Mouse (Mus musculus) heart, embryonic 15.5 days (tissue): Measurements from ENCODE around the gene Kcne4. TPM values are rescaled to one million over a fixed set of nuclear protein-coding genes. Genes with fewer than 3 reads are reported as not detected.

Experiments
- ATAC-seq: fragments of 200-750 bp; cut with Nextera tagmentation; replicated peaks from 2 replicates; pipeline ENCODE4 v1.8.0; 2017; ENCODE audit warnings: low read depth, moderate TSS enrichment; ENCODE audit not compliant: insufficient number of reproducible peaks, insufficient read depth, low FRiP score
- H3K27ac ChIP-seq: fragments of 300-500 bp; sonication (generic); 2 replicates; pipeline ENCODE4 v1.5.1; 2015; ENCODE audit warnings: mild to moderate bottlenecking, inconsistent platforms
- H3K27me3 ChIP-seq: fragments of 300-500 bp; sonication (generic); 2 replicates; pipeline ENCODE4 v1.6.1; 2015; ENCODE audit warnings: inconsistent platforms
- H3K36me3 ChIP-seq: fragments of 300-500 bp; sonication (generic); 2 replicates; pipeline ENCODE4 v1.6.1; 2015; ENCODE audit warnings: mild to moderate bottlenecking, inconsistent platforms
- H3K4me1 ChIP-seq: fragments of 300-500 bp; sonication (generic); replicated peaks from 2 replicates; pipeline ENCODE4 v1.6.1; 2015; ENCODE audit warnings: inconsistent platforms
- H3K4me2 ChIP-seq: fragments of 300-500 bp; sonication (generic); 2 replicates; pipeline ENCODE4 v1.6.1; 2015; ENCODE audit warnings: inconsistent platforms, mild to moderate bottlenecking, moderate library complexity
- H3K4me3 ChIP-seq: fragments of 300-500 bp; sonication (generic); 2 replicates; pipeline ENCODE4 v1.5.1; 2015; ENCODE audit warnings: mild to moderate bottlenecking, inconsistent platforms
- H3K9ac ChIP-seq: fragments of 300-500 bp; sonication (generic); 2 replicates; pipeline ENCODE4 v1.6.1; 2015; ENCODE audit warnings: mild to moderate bottlenecking, inconsistent platforms
- H3K9me3 ChIP-seq: fragments of 300-500 bp; sonication (generic); replicated peaks from 2 replicates; pipeline ENCODE4 v1.6.1; 2016; ENCODE audit warnings: inconsistent platforms
- WGBS: fragments of 180-500 bp; shearing (Covaris S2); methylation state at CpG from one replicate; pipeline ENCODE4 v1.1.7; 2015; ENCODE audit warnings: mixed read lengths; 5-methylcytosine and 5-hydroxymethylcytosine counted together
- polyA plus RNA-seq: library from polyadenylated mRNA; unstranded; fragments of >200 nt; fragmentation: Nextera tagmentation; extraction: Ambion mirVana; gene quantifications from 2 replicates; pipeline ENCODE4 v1.2.1, GENCODE M21; 2015

Gene Kcne4
- polyA plus RNA-seq, 1 experiment from 2014 or later: 4.4 TPM

DNA sequence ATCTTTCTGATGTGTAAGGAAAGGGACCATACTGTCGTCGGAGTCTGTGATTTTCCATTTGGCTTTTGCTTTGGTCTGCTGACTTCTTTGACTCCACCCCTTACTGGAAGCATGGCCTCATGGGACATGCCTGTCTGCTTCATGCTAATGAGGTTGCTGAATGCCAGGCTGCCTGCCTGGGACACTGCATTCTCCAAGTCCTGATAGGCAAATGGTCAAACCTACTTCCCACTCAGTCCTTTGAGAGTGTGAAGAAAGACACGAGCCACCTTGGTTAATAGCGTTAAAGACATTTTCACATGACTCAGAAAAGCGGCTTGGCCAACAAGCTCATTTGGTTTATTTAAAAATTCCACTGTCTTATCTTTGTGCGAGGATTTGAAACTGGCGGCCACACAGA lies 43.5 kb downstream of the Kcne4 start:
- H3K4me2 ChIP-seq: peak overlapping the region; percentile 2; the same call in 1 of the 2 replicates
- peak; percentile 78 for ATAC-seq

DNA sequence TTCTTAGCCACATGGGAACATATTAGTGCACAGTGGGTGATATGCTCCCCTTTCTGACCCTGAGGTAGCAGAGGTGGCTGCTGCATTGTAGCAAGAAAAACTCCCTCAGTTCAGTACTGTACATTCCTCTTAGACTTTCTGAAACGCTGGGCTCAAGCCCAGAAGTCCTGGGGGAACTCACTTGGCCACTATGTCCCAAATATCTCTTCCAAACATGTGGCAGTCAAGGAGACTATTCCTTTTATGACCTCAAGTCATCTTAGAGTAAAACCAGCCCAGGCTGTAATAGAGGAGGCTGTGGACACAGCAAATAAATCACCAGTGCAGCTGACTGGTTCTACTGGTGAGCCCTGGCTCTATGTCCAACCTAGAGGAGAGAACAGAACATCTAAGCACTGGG lies 45.7 kb downstream of the Kcne4 start:
- H3K4me1 ChIP-seq: peaks cover 29% of the 10 kb centered on the region
- H3K27me3 ChIP-seq: no peaks in the 10 kb centered on the region
- H3K9me3 ChIP-seq: no peaks in the 10 kb centered on the region
- WGBS: 56% methylated on average over 1 of the region's 1 CpGs
- no peak overlapping the region for H3K9ac ChIP-seq
- H3K4me2 ChIP-seq: no peak overlapping the region
- no peak overlapping the region for H3K27ac ChIP-seq
- H3K36me3 ChIP-seq: no peaks in the 10 kb centered on the region
- H3K4me3 ChIP-seq: no peak overlapping the region
- ATAC-seq: no peak

More for the DNA sequence above, 43.5 kb downstream of the Kcne4 start:
- H3K27ac ChIP-seq: peak overlapping the region; percentile 68
- no peaks in the 10 kb centered on the region for H3K27me3 ChIP-seq
- no peaks in the 10 kb centered on the region for H3K9me3 ChIP-seq
- no peak overlapping the region for H3K9ac ChIP-seq
- WGBS: 33% methylated on average over 7 of the region's 7 CpGs
- no peak overlapping the region for H3K4me3 ChIP-seq
- H3K36me3 ChIP-seq: no peaks in the 10 kb centered on the region
- peaks cover 23% of the 10 kb centered on the region for H3K4me1 ChIP-seq

DNA sequence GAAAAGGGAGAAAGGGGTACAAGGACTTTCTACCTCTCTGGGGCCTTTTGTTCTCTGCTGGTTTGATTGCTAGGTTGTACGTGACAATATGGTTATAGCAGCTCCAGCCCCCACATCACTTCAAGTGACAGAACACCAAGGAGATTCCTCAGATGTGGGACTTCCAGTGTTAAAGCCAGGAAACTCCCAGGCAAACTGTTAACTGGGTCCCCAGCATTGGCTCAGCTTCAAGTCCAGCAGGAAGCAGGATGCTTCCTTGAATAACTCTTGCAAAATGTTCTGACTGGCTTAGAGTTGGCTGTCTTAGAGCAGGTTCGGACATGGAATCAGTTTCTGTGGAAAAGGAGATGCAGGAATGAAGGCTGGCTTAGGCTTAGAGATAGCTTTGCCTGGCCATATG lies 47.3 kb downstream of the Kcne4 start:
- 22% methylated on average over 2 of the region's 2 CpGs for WGBS
- Histone ChIP-seq H3K27ac (peak overlapping the region; percentile 80), H3K4me2 (no peak overlapping the region), H3K36me3 (no peaks in the 10 kb centered on the region), H3K9ac (no peak overlapping the region), H3K4me1 (peaks cover 29% of the 10 kb centered on the region), H3K9me3 (no peaks in the 10 kb centered on the region), H3K4me3 (no peak overlapping the region), H3K27me3 (no peaks in the 10 kb centered on the region)
- ATAC-seq: peak; percentile 58; the same call in 1 of the 2 replicates

DNA sequence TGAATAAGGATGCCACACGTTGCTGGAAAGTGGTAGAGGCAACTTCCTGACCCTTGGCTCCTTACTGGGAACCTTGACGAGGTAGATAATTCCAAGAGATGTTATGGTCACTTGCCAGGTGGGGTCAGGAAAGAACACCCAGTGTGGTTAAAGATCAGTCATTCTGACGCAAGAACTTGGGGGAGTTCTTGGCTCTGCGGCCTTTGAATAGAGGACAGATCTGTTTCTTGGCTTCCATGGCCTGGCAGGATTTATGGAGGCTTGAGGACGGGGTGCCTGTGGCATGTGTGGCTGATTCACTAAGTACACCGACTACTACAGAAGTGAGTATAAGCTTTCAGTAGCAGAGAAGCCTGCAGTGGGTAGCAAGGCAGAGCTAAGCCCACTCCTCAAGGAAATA lies 47.8 kb downstream of the Kcne4 start:
- H3K27me3 ChIP-seq: no peaks in the 10 kb centered on the region
- H3K4me2 ChIP-seq: no peak overlapping the region
- no peaks in the 10 kb centered on the region for H3K36me3 ChIP-seq
- peak overlapping the region; percentile 80 for H3K27ac ChIP-seq
- ATAC-seq: no peak
- no peak overlapping the region for H3K4me3 ChIP-seq
- H3K9ac ChIP-seq: no peak overlapping the region
- WGBS: 54% methylated on average over 6 of the region's 6 CpGs
- peaks cover 29% of the 10 kb centered on the region for H3K4me1 ChIP-seq
- H3K9me3 ChIP-seq: no peaks in the 10 kb centered on the region

DNA sequence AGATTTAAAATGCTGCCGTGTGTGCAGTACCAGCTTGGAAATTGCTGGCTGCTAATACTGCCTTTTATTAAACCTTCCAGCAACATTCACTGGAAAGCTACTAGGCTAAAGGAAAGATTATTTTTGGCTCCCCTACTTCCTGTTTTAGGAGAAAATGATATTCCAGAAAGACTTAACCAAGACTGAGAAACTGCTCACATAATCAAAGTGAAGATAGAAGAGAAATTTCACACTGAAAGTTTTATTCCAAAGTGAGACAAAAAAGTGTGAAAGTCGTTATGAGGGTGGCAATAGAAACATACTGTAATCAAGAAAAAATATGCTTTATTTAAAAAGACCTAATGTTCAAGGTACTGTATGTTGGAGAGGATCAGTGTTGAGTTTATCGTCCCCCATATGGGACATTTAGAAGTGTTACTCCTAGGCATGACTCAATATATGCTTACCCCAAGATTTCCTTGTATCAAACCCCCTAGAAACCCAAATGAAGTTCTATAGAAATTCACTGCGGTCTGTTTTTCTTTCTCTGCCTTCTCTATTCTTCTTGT lies 48.3 kb downstream of the Kcne4 start:
- 69% methylated on average over 4 of the region's 4 CpGs for whole genome bisulfite sequencing
- no peak for ATAC-seq
- no peaks in the 10 kb centered on the region for H3K27me3 ChIP-seq
- H3K36me3 ChIP-seq: no peaks in the 10 kb centered on the region
- H3K9me3 ChIP-seq: no peaks in the 10 kb centered on the region
- peaks cover 29% of the 10 kb centered on the region for H3K4me1 ChIP-seq
- peak overlapping the region; percentile 80 for H3K27ac ChIP-seq
- no peak overlapping the region for H3K4me2 ChIP-seq
- H3K9ac ChIP-seq: no peak overlapping the region
- no peak overlapping the region for H3K4me3 ChIP-seq

DNA sequence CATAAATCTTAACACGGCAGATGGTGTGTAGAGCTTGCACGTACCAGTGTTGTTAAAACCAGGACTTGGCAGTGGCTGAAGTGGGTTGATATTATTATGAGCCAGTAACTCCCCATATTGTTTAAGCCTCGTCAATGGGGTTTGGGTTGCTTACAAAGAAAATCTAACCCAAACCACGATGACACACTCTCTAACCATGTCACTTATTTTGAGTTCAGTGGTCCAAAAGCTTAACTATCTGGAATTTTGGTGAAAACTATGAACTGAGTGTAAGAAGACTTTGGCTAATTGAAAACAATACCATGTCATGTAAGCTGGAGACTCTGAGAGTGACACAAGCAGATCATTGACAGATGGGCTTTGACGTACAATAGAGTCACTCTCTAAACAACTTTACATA lies 49.4 kb downstream of the Kcne4 start:
- H3K9ac ChIP-seq: no peak overlapping the region
- no peaks in the 10 kb centered on the region for H3K9me3 ChIP-seq
- H3K27me3 ChIP-seq: no peaks in the 10 kb centered on the region
- H3K4me2 ChIP-seq: no peak overlapping the region
- no peaks in the 10 kb centered on the region for H3K36me3 ChIP-seq
- H3K27ac ChIP-seq: no peak overlapping the region
- no peak for ATAC-seq
- H3K4me1 ChIP-seq: peaks cover 22% of the 10 kb centered on the region
- WGBS: 89% methylated on average over 5 of the region's 5 CpGs
- no peak overlapping the region for H3K4me3 ChIP-seq

DNA sequence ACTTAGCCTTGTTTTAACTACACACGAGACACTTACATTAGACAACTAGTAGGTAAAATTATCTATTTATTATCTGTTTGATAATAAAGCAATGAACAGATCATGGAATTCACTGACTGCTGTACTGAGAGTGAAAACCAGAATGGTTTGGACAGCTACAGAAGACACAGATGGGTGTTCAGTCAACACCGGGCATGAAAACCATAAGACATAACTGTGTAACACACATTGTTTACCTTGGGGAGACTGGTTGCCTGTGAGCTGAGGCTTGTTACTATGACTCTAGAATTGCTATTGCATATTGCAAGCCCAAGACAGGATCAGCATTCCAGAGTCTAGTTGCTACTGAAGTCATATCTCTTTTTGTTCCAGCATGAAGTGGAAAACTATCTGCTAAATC lies 49.9 kb downstream of the Kcne4 start:
- Histone ChIP-seq H3K4me3 (no peak overlapping the region), H3K4me2 (no peak overlapping the region), H3K4me1 (peaks cover 22% of the 10 kb centered on the region), H3K27me3 (no peaks in the 10 kb centered on the region), H3K9me3 (no peaks in the 10 kb centered on the region), H3K27ac (no peak overlapping the region), H3K36me3 (no peaks in the 10 kb centered on the region), H3K9ac (no peak overlapping the region)
- no peak for ATAC-seq
- 78% methylated on average over 2 of the region's 2 CpGs for WGBS

Other genes starting within 250 kb of the Kcne4 start
- gene Acsl3, start 158.9 kb upstream of the Kcne4 start, polyA plus RNA-seq: 72.2 and 75.6 TPM in 2 replicates
- 1.8 and 2.1 TPM in 2 replicates for gene Utp14b, start 158.7 kb upstream of the Kcne4 start, polyA plus RNA-seq